Mouse (Mus musculus): ENCODE measurements at regions not wholly inside any gene's neighbourhood (a gene's known extent, or its start where the extent isn't known, plus 50 kb on each side); places are given as distances from the start of the nearest gene placed in this dataset.
A peak's percentile ranks its signal among the peaks of the same experiment; 100 is the strongest.

DNA sequence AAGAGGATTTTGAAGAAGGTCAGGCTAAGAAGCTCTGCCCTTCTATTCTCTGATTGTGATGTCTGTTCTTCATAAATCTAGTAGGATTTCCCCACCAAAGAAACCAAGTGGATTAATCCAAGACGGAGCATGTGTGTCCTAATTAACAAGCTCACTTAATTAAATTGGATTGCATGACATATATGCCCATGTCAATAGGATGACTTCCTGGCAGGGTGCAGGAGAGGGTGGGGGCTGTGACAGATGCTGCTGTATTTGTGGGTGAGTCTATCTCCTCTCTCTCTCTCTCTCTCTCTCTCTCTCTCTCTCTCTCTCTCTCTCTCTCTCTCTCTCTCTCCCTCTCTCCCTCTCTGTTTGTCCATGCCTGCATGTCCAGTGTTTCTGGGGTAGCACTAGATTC is 149.3 kb upstream of the Gm9833 start:
- H3K36me3 ChIP-seq (ENCODE audit: control insufficient read depth, insufficient read depth, low read length) = no peaks in the 10 kb centered on the region
- no peak overlapping the region for H3K4me2 ChIP-seq (ENCODE audit: low read length)
- H3K4me3 ChIP-seq (ENCODE audit: low read depth, low read length) = no peak overlapping the region
- ATAC-seq = no peak
- WGBS = 57% methylated on average over 1 of the region's 1 CpGs
- H3K27ac ChIP-seq (ENCODE audit: low read length) = no peak overlapping the region
- H3K9ac ChIP-seq (ENCODE audit: low read depth, low read length) = no peak overlapping the region
- no peaks in the 10 kb centered on the region for H3K4me1 ChIP-seq (ENCODE audit: control insufficient read depth, insufficient read depth, low read length)
- no peaks in the 10 kb centered on the region for H3K27me3 ChIP-seq (ENCODE audit: control insufficient read depth, insufficient read depth, low read depth, low read length)
- H3K9me3 ChIP-seq (replicated peaks; ENCODE audit: control insufficient read depth, low read length, poor library complexity, severe bottlenecking) = no peaks in the 10 kb centered on the region

- no peak for ATAC-seq
- H3K27ac ChIP-seq (ENCODE audit: low read length) = no peak overlapping the region
- H3K9ac ChIP-seq (ENCODE audit: low read depth, low read length) = no peak overlapping the region
- H3K4me3 ChIP-seq (ENCODE audit: low read depth, low read length) = no peak overlapping the region
- WGBS = 96% methylated on average over 5 of the region's 5 CpGs
- H3K27me3 ChIP-seq (ENCODE audit: control insufficient read depth, insufficient read depth, low read depth, low read length) = no peaks in the 10 kb centered on the region
- H3K36me3 ChIP-seq (ENCODE audit: control insufficient read depth, insufficient read depth, low read length) = no peaks in the 10 kb centered on the region
- no peak overlapping the region for H3K4me2 ChIP-seq (ENCODE audit: low read length)
- no peaks in the 10 kb centered on the region for H3K9me3 ChIP-seq (replicated peaks; ENCODE audit: control insufficient read depth, low read length, poor library complexity, severe bottlenecking)
- no peaks in the 10 kb centered on the region for H3K4me1 ChIP-seq (ENCODE audit: control insufficient read depth, insufficient read depth, low read length)
These were observed 145.3 kb upstream of the Gm9833 start for GRCm38 (mm10) chr3:9942631-9943030.

DNA sequence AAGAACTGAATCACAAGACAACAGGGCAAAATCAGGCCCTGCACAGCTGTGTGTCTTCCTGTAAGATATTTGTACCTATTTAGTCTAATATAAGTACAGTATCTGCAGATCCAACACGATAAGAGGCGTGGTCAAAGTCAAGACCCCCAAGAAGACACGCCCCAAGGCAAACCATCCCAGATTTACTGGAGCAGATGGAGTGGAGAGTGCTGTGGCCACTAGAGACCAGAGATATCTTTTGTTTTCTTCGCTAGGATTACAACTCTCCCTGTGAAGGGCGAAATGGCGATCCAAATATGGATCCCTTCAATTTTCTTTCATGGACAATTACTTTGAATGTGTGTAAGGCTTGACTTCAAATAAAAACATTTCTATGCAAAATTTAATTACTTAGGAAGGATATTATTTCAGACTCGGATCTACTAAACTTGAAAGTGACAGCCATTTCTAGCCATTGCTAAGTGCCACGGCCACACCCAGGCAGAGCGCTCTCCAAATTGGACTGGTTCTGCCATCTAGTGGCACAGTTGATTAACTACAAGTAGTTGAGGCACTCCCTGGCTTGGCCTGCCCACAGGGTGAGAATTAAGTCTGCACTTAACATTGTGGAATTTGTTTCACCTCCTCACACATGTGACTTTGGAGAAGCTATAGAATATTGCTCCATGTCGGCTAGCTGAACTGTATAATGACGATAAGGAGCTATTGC is 140.4 kb upstream of the Gm9833 start:
- Histone ChIP-seq H3K9me3 (replicated peaks; ENCODE audit: control insufficient read depth, low read length, poor library complexity, severe bottlenecking) (no peaks in the 10 kb centered on the region), H3K4me3 (ENCODE audit: low read depth, low read length) (no peak overlapping the region), H3K36me3 (ENCODE audit: control insufficient read depth, insufficient read depth, low read length) (no peaks in the 10 kb centered on the region), H3K27ac (ENCODE audit: low read length) (no peak overlapping the region), H3K9ac (ENCODE audit: low read depth, low read length) (no peak overlapping the region), H3K4me2 (ENCODE audit: low read length) (no peak overlapping the region), H3K4me1 (ENCODE audit: control insufficient read depth, insufficient read depth, low read length) (no peaks in the 10 kb centered on the region), H3K27me3 (ENCODE audit: control insufficient read depth, insufficient read depth, low read depth, low read length) (no peaks in the 10 kb centered on the region)
- WGBS = 53% methylated on average over 11 of the region's 11 CpGs
- ATAC-seq = peak; percentile 88

DNA sequence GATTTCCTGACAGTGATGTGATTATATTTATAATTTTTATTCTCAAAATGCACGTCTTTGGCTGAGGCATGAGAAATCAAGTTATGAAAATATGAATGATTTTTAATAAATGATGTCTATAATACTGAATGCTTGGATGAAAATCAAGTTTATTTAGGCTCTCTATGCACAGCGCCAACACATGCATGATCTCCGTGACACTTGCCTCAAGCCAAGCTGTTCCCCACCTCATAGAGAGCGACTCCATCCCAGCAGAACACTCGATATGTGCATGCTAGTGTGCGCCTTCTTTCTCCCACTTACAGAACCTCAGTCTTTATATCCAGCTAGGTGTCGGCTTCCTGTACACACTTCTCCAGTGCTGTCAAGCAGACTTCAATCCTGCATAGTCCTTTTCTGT is 139.8 kb upstream of the Gm9833 start:
- H3K4me3 ChIP-seq (ENCODE audit: low read depth, low read length) = no peak overlapping the region
- H3K36me3 ChIP-seq (ENCODE audit: control insufficient read depth, insufficient read depth, low read length) = no peaks in the 10 kb centered on the region
- no peaks in the 10 kb centered on the region for H3K27me3 ChIP-seq (ENCODE audit: control insufficient read depth, insufficient read depth, low read depth, low read length)
- H3K27ac ChIP-seq (ENCODE audit: low read length) = no peak overlapping the region
- no peak overlapping the region for H3K9ac ChIP-seq (ENCODE audit: low read depth, low read length)
- 71% methylated on average over 7 of the region's 7 CpGs for WGBS
- H3K4me1 ChIP-seq (ENCODE audit: control insufficient read depth, insufficient read depth, low read length) = no peaks in the 10 kb centered on the region
- H3K4me2 ChIP-seq (ENCODE audit: low read length) = no peak overlapping the region
- no peaks in the 10 kb centered on the region for H3K9me3 ChIP-seq (replicated peaks; ENCODE audit: control insufficient read depth, low read length, poor library complexity, severe bottlenecking)
- peak; percentile 60; the same call in 1 of the 2 replicates for ATAC-seq

DNA sequence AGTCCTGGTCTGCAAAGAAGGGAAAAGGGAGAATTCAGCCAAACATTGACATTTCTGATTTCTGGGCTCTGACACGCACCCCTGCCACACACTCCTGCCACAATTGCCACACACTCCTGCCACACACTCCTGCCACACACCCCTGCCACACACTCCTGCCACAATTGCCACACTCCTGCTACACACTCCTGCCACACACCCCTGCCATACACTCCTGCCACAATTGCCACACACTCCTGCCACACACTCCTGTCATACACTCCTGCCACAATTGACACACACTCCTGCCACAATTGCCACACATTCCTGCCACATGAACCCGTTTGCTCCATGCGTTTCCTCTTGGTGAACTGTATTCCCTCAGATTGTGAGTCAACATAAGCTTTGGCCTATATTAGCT is 130.0 kb upstream of the Gm9833 start:
- no peaks in the 10 kb centered on the region for H3K36me3 ChIP-seq (ENCODE audit: control insufficient read depth, insufficient read depth, low read length)
- no peak overlapping the region for H3K4me2 ChIP-seq (ENCODE audit: low read length)
- no peaks in the 10 kb centered on the region for H3K27me3 ChIP-seq (ENCODE audit: control insufficient read depth, insufficient read depth, low read depth, low read length)
- H3K27ac ChIP-seq (ENCODE audit: low read length) = no peak overlapping the region
- WGBS = 84% methylated on average over 3 of the region's 3 CpGs
- H3K4me1 ChIP-seq (ENCODE audit: control insufficient read depth, insufficient read depth, low read length) = no peaks in the 10 kb centered on the region
- no peaks in the 10 kb centered on the region for H3K9me3 ChIP-seq (replicated peaks; ENCODE audit: control insufficient read depth, low read length, poor library complexity, severe bottlenecking)
- no peak overlapping the region for H3K4me3 ChIP-seq (ENCODE audit: low read depth, low read length)
- H3K9ac ChIP-seq (ENCODE audit: low read depth, low read length) = no peak overlapping the region
- no peak for ATAC-seq

- H3K4me1 ChIP-seq (ENCODE audit: control insufficient read depth, insufficient read depth, low read length) = no peaks in the 10 kb centered on the region
- 91% methylated on average over 37 of the region's 37 CpGs for WGBS
- no peak overlapping the region for H3K27ac ChIP-seq (ENCODE audit: low read length)
- 0 out of 2 replicates have a peak, but pooled peaks have one; percentile 28 for ATAC-seq
- no peaks in the 10 kb centered on the region for H3K36me3 ChIP-seq (ENCODE audit: control insufficient read depth, insufficient read depth, low read length)
- H3K4me3 ChIP-seq (ENCODE audit: low read depth, low read length) = no peak overlapping the region
- H3K9me3 ChIP-seq (replicated peaks; ENCODE audit: control insufficient read depth, low read length, poor library complexity, severe bottlenecking) = no peaks in the 10 kb centered on the region
- H3K27me3 ChIP-seq (ENCODE audit: control insufficient read depth, insufficient read depth, low read depth, low read length) = no peaks in the 10 kb centered on the region
- H3K4me2 ChIP-seq (ENCODE audit: low read length) = no peak overlapping the region
- no peak overlapping the region for H3K9ac ChIP-seq (ENCODE audit: low read depth, low read length)
These were observed 127.9 kb upstream of the Gm9833 start for GRCm38 (mm10) chr3:9959716-9960661.

DNA sequence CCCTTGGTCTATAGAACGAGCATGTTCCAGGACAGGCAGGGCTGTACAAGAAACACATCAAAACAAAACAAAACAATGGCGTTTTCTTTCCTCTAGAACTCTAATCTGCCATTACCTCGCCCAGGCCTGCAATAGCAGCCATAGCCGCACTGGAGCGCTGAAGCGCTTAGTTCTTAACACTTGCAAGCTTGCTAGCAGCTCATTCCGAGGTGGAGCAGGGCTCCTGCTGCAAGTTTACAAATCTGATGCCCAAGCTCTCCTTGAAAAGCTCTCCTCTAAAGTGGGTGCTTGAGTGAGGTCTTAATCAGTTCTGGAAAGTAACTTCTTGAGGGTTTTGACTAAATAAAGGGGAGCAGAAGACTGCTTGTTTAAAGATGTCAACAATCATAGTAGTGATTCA is 127.2 kb upstream of the Gm9833 start:
- no peak overlapping the region for H3K27ac ChIP-seq (ENCODE audit: low read length)
- 51% methylated on average over 7 of the region's 7 CpGs for WGBS
- no peaks in the 10 kb centered on the region for H3K9me3 ChIP-seq (replicated peaks; ENCODE audit: control insufficient read depth, low read length, poor library complexity, severe bottlenecking)
- no peaks in the 10 kb centered on the region for H3K27me3 ChIP-seq (ENCODE audit: control insufficient read depth, insufficient read depth, low read depth, low read length)
- H3K4me3 ChIP-seq (ENCODE audit: low read depth, low read length) = no peak overlapping the region
- no peaks in the 10 kb centered on the region for H3K4me1 ChIP-seq (ENCODE audit: control insufficient read depth, insufficient read depth, low read length)
- H3K9ac ChIP-seq (ENCODE audit: low read depth, low read length) = no peak overlapping the region
- no peak for ATAC-seq
- no peaks in the 10 kb centered on the region for H3K36me3 ChIP-seq (ENCODE audit: control insufficient read depth, insufficient read depth, low read length)
- no peak overlapping the region for H3K4me2 ChIP-seq (ENCODE audit: low read length)
